Mouse (Mus musculus): ENCODE data around the gene Cep63. TPM values are rescaled to one million over a fixed set of nuclear protein-coding genes. Genes with fewer than 3 reads are reported as not detected.

Gene Cep63
- 52.1 and 52.6 TPM in 2 replicates for polyA plus RNA-seq (2015; fragmentation: Nextera tagmentation; extraction: Ambion mirVana)

GRCm38 (mm10) chr9:102625983-102626838, at the start of gene Cep63, which contains the start of gene Anapc13:
Gene Cep63 (minus strand): TSS chr9:102626534.
Gene Anapc13 (plus strand): TSS chr9:102626296.
- H3K9ac ChIP-seq (ENCODE audit: low read length): peak within 1 kb of the TSS; percentile 100
- H3K27ac ChIP-seq (ENCODE audit: low read length): peak within 1 kb of the TSS; percentile 97
- ATAC-seq (replicated peaks; ENCODE audit: extremely low read depth, insufficient read depth, low FRiP score): peak; percentile 94
- WGBS: under 1% methylated on average over 84 of the region's 84 CpGs
- peak within 1 kb of the TSS; percentile 79 for H3K4me2 ChIP-seq (ENCODE audit: low read depth, low read length)
- H3K9me3 ChIP-seq (replicated peaks; ENCODE audit: control insufficient read depth, low read length): no peaks in the 10 kb centered on the region
- no peaks in the 10 kb centered on the region for H3K36me3 ChIP-seq (ENCODE audit: control insufficient read depth, insufficient read depth)
- no peaks in the 10 kb centered on the region for H3K27me3 ChIP-seq (ENCODE audit: control insufficient read depth, insufficient read depth, low read length)
- H3K4me1 ChIP-seq (ENCODE audit: control insufficient read depth, insufficient read depth, low read length): peaks cover 19% of the 10 kb centered on the region
- H3K4me3 ChIP-seq (ENCODE audit: low read length): peak within 1 kb of the TSS; percentile 93

GRCm38 (mm10) chr9:102675922-102676321, 49.6 kb upstream of the Cep63 start:
- WGBS: 45% methylated on average over 5 of the region's 5 CpGs
- no peaks in the 10 kb centered on the region for H3K36me3 ChIP-seq (ENCODE audit: control insufficient read depth, insufficient read depth)
- no peak overlapping the region for H3K4me2 ChIP-seq (ENCODE audit: low read depth, low read length)
- ATAC-seq (replicated peaks; ENCODE audit: extremely low read depth, insufficient read depth, low FRiP score): no peak
- no peak overlapping the region for H3K4me3 ChIP-seq (ENCODE audit: low read length)
- no peaks in the 10 kb centered on the region for H3K27me3 ChIP-seq (ENCODE audit: control insufficient read depth, insufficient read depth, low read length)
- no peaks in the 10 kb centered on the region; the same call in 1 of the 2 replicates for H3K4me1 ChIP-seq (ENCODE audit: control insufficient read depth, insufficient read depth, low read length)
- H3K27ac ChIP-seq (ENCODE audit: low read length): no peak overlapping the region
- no peaks in the 10 kb centered on the region for H3K9me3 ChIP-seq (replicated peaks; ENCODE audit: control insufficient read depth, low read length)
- no peak overlapping the region for H3K9ac ChIP-seq (ENCODE audit: low read length)

GRCm38 (mm10) chr9:102673381-102673780, 47.0 kb upstream of the Cep63 start:
- Histone ChIP-seq H3K9me3 (replicated peaks; ENCODE audit: control insufficient read depth, low read length) (no peaks in the 10 kb centered on the region), H3K27ac (ENCODE audit: low read length) (no peak overlapping the region), H3K36me3 (ENCODE audit: control insufficient read depth, insufficient read depth) (no peaks in the 10 kb centered on the region), H3K4me1 (ENCODE audit: control insufficient read depth, insufficient read depth, low read length) (no peaks in the 10 kb centered on the region; the same call in 1 of the 2 replicates), H3K4me3 (ENCODE audit: low read length) (no peak overlapping the region), H3K9ac (ENCODE audit: low read length) (no peak overlapping the region), H3K4me2 (ENCODE audit: low read depth, low read length) (no peak overlapping the region), H3K27me3 (ENCODE audit: control insufficient read depth, insufficient read depth, low read length) (no peaks in the 10 kb centered on the region)
- WGBS: 58% methylated on average over 7 of the region's 7 CpGs
- ATAC-seq (replicated peaks; ENCODE audit: extremely low read depth, insufficient read depth, low FRiP score): no peak

- no peaks in the 10 kb centered on the region for H3K36me3 ChIP-seq (ENCODE audit: control insufficient read depth, insufficient read depth)
Observed at GRCm38 (mm10) chr9:102668906-102669305, 42.6 kb upstream of the Cep63 start.

GRCm38 (mm10) chr9:102668115-102668514, 41.8 kb upstream of the Cep63 start:
- H3K9ac ChIP-seq (ENCODE audit: low read length): no peak overlapping the region
- no peak overlapping the region for H3K27ac ChIP-seq (ENCODE audit: low read length)
- no peak overlapping the region for H3K4me2 ChIP-seq (ENCODE audit: low read depth, low read length)
- no peaks in the 10 kb centered on the region for H3K4me1 ChIP-seq (ENCODE audit: control insufficient read depth, insufficient read depth, low read length)
- no peak overlapping the region for H3K4me3 ChIP-seq (ENCODE audit: low read length)
- 56% methylated on average over 6 of the region's 6 CpGs for WGBS
- no peaks in the 10 kb centered on the region for H3K27me3 ChIP-seq (ENCODE audit: control insufficient read depth, insufficient read depth, low read length)
- H3K9me3 ChIP-seq (replicated peaks; ENCODE audit: control insufficient read depth, low read length): no peaks in the 10 kb centered on the region
- H3K36me3 ChIP-seq (ENCODE audit: control insufficient read depth, insufficient read depth): no peaks in the 10 kb centered on the region
- no peak for ATAC-seq (replicated peaks; ENCODE audit: extremely low read depth, insufficient read depth, low FRiP score)

More at GRCm38 (mm10) chr9:102668906-102669305, 42.6 kb upstream of the Cep63 start:
- H3K27ac ChIP-seq (ENCODE audit: low read length): no peak overlapping the region
- H3K9ac ChIP-seq (ENCODE audit: low read length): no peak overlapping the region
- no peak overlapping the region for H3K4me2 ChIP-seq (ENCODE audit: low read depth, low read length)
- H3K4me3 ChIP-seq (ENCODE audit: low read length): no peak overlapping the region
- no peaks in the 10 kb centered on the region for H3K4me1 ChIP-seq (ENCODE audit: control insufficient read depth, insufficient read depth, low read length)
- ATAC-seq (replicated peaks; ENCODE audit: extremely low read depth, insufficient read depth, low FRiP score): no peak
- WGBS: 84% methylated on average over 12 of the region's 12 CpGs
- no peaks in the 10 kb centered on the region for H3K27me3 ChIP-seq (ENCODE audit: control insufficient read depth, insufficient read depth, low read length)
- H3K9me3 ChIP-seq (replicated peaks; ENCODE audit: control insufficient read depth, low read length): no peaks in the 10 kb centered on the region

- H3K9ac ChIP-seq (ENCODE audit: low read length): no peak overlapping the region
- H3K36me3 ChIP-seq (ENCODE audit: control insufficient read depth, insufficient read depth): no peaks in the 10 kb centered on the region
- no peak for ATAC-seq (replicated peaks; ENCODE audit: extremely low read depth, insufficient read depth, low FRiP score)
- peaks cover 5% of the 10 kb centered on the region for H3K4me1 ChIP-seq (ENCODE audit: control insufficient read depth, insufficient read depth, low read length)
- peaks cover 3% of the 10 kb centered on the region; the same call in 1 of the 2 replicates for H3K9me3 ChIP-seq (replicated peaks; ENCODE audit: control insufficient read depth, low read length)
- no peak overlapping the region for H3K27ac ChIP-seq (ENCODE audit: low read length)
- H3K27me3 ChIP-seq (ENCODE audit: control insufficient read depth, insufficient read depth, low read length): no peaks in the 10 kb centered on the region; the same call in 1 of the 2 replicates
- H3K4me2 ChIP-seq (ENCODE audit: low read depth, low read length): no peak overlapping the region
- H3K4me3 ChIP-seq (ENCODE audit: low read length): no peak overlapping the region
- 53% methylated on average over 8 of the region's 8 CpGs for WGBS
Observed at GRCm38 (mm10) chr9:102656355-102657095, 30.2 kb upstream of the Cep63 start.

- ATAC-seq (replicated peaks; ENCODE audit: extremely low read depth, insufficient read depth, low FRiP score): no peak
- 55% methylated on average over 6 of the region's 6 CpGs for WGBS
Observed at GRCm38 (mm10) chr9:102651199-102651720, 24.9 kb upstream of the Cep63 start.

GRCm38 (mm10) chr9:102650637-102651036, 24.3 kb upstream of the Cep63 start:
- no peak overlapping the region for H3K4me2 ChIP-seq (ENCODE audit: low read depth, low read length)
- no peak overlapping the region for H3K27ac ChIP-seq (ENCODE audit: low read length)
- no peak overlapping the region for H3K9ac ChIP-seq (ENCODE audit: low read length)

More at GRCm38 (mm10) chr9:102651199-102651720, 24.9 kb upstream of the Cep63 start:
- H3K4me2 ChIP-seq (ENCODE audit: low read depth, low read length): no peak overlapping the region
- no peaks in the 10 kb centered on the region; the same call in 1 of the 2 replicates for H3K4me1 ChIP-seq (ENCODE audit: control insufficient read depth, insufficient read depth, low read length)
- no peak overlapping the region for H3K9ac ChIP-seq (ENCODE audit: low read length)
- H3K36me3 ChIP-seq (ENCODE audit: control insufficient read depth, insufficient read depth): no peaks in the 10 kb centered on the region
- no peak overlapping the region for H3K27ac ChIP-seq (ENCODE audit: low read length)
- H3K27me3 ChIP-seq (ENCODE audit: control insufficient read depth, insufficient read depth, low read length): no peaks in the 10 kb centered on the region; the same call in 1 of the 2 replicates
- H3K9me3 ChIP-seq (replicated peaks; ENCODE audit: control insufficient read depth, low read length): peaks cover 3% of the 10 kb centered on the region; the same call in 1 of the 2 replicates
- H3K4me3 ChIP-seq (ENCODE audit: low read length): no peak overlapping the region

More at GRCm38 (mm10) chr9:102650637-102651036, 24.3 kb upstream of the Cep63 start:
- H3K4me1 ChIP-seq (ENCODE audit: control insufficient read depth, insufficient read depth, low read length): no peaks in the 10 kb centered on the region; the same call in 1 of the 2 replicates
- ATAC-seq (replicated peaks; ENCODE audit: extremely low read depth, insufficient read depth, low FRiP score): no peak
- H3K27me3 ChIP-seq (ENCODE audit: control insufficient read depth, insufficient read depth, low read length): no peaks in the 10 kb centered on the region; the same call in 1 of the 2 replicates
- WGBS: 34% methylated on average over 7 of the region's 7 CpGs
- no peaks in the 10 kb centered on the region for H3K36me3 ChIP-seq (ENCODE audit: control insufficient read depth, insufficient read depth)
- H3K9me3 ChIP-seq (replicated peaks; ENCODE audit: control insufficient read depth, low read length): peaks cover 3% of the 10 kb centered on the region; the same call in 1 of the 2 replicates
- no peak overlapping the region for H3K4me3 ChIP-seq (ENCODE audit: low read length)

All from heart, embryonic 16.5 days (tissue).